Mouse (Mus musculus): Measurements from ENCODE around the gene AC129217.1. TPM values are rescaled to one million over a fixed set of nuclear protein-coding genes. Genes with fewer than 3 reads are reported as not detected.

AC129217.1 gene
- total RNA-seq (2021), result 1 to 10 TPM in 1 of 2 experiments, not detected in 1; 2.3 TPM
- long read RNA-seq, experiment 1, partial matches to known transcripts, result 0 of 35 reads
- long read RNA-seq, experiment 1, other reads (novel, unspliced or antisense), result 35 of 35 reads
- long read RNA-seq, experiment 2, result 0 reads

DNA sequence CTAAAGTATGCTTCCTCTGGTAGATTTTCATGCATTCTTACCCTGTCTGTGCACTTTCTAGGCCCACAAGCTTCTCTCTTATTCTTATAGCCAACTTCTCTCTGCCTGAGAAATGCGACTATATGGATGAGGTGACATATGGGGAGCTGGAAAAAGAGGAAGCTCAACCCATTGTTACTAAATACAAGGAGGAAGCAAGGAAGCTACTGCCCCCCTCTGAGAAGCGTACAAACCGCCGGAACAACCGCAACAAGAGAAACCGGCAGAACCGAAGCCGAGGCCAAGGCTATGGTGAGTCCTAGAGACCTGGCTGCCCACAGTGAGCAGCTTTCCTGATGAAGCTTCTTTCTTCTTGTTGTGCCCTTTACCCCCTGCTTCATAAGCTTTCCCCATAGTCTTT is at the start of gene AC129217.1:
Gene AC129217.1, plus strand, starts transcription at position 114 of the 400 bp plus-strand sequence.
- DNase-seq (ENCODE audit: low spot score in 2 of 2), result no peak

DNA sequence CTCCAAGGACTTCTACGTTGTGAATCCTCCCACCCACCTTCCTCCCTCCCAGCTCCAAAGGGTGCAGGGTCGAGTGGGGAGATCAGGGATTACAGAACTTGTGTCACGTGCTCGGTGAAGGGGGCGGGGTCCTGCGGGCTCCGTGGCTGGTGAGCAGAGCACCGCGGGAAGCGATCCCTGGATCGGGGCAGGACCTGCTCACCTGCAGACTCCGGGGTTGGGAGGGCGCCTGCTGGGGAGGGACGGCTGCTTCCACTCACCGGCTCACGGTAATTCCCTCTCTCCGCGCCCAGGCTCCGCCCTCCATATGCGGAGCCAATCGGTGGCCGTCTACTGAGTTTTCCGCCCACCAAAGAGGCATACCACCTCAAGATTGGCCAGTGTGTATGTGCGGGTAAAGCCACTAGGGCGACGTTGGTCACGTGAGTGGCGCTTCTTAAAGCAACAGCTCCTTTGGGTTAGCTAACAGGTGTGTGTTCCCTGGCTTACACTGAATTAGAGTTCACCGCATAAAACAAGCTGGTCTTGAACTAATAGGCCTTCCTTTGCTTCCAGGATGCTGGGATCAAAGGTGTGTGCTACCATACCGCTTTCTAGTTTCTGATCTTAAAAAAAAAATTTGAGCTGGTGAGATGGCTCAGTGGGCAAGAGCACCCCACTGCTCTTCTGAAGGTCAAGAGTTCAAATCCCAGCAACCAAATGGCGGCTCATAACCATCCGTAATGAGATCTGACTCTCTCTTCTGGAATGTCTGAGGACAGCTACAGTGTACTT is 43.4 kb upstream of the AC129217.1 start, which contains the start of gene Taf6l:
Gene Taf6l, minus strand, starts transcription at position 410 of the 774 bp plus-strand sequence.
- DNase-seq (ENCODE audit: low spot score in 2 of 2), result peak; percentile 88 to 92

DNA sequence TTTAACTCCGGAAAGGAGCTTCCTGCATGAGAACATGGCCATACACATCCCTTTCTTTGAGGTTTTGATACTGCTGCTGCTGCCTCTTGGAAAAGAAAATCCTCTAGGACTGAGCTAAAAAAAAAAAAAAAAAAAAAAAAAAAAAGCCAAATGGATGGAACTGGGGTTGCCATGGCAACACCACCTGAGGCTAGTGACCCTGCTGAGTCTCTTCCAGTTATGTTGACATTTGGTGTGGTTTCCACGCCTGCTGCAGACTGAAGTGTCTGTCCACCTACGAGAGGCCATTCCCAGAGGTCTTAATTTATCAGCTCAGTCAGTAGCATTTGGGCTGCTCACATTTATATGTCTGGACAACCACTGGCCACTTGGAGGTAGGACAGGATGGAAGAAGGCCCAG is 41.1 kb upstream of the AC129217.1 start:
- no peak for DNase-seq (ENCODE audit: low spot score in 2 of 2)

DNA sequence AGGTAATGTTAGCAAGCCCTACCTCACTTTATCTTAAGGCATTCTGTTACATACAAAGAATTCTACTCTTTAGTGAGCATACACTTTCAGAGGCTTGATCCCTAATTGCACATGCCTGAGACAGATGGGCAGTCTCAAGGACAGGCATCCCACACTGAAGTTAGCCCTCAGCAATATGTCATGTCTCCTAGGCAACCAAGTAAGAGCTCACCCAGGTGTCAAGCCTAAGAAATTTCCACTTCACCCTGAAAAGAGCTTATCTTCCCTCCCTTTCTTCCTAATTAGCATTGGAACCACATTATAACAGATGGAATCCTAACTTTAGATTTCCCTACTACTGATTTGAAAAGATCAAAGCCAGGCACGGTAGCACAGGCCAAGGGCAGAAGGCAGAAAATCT is 40.4 kb upstream of the AC129217.1 start:
- DNase-seq (ENCODE audit: low spot score in 2 of 2), result no peak

DNA sequence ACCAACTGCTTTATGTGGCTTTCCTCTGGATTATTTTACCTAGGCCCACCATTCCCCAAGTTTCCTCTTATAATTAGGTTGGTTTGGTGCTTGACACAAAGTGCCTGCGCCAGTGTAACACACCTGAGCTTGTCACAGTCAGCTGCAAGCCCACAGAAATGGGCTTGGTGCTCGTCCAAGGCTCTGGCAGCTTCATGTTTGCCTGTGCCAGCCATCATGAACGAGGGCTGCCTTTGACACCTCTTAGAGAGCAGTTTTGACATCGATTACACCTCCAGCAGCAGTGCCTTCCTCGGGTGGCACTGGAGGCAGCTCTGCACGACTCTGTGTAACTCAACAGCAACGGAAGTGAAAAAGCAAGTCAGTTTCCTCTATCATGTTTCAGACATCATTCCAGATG is 39.4 kb upstream of the AC129217.1 start:
- peak in 1 of 2 experiments; percentile 33 for DNase-seq (ENCODE audit: low spot score in 2 of 2)

DNA sequence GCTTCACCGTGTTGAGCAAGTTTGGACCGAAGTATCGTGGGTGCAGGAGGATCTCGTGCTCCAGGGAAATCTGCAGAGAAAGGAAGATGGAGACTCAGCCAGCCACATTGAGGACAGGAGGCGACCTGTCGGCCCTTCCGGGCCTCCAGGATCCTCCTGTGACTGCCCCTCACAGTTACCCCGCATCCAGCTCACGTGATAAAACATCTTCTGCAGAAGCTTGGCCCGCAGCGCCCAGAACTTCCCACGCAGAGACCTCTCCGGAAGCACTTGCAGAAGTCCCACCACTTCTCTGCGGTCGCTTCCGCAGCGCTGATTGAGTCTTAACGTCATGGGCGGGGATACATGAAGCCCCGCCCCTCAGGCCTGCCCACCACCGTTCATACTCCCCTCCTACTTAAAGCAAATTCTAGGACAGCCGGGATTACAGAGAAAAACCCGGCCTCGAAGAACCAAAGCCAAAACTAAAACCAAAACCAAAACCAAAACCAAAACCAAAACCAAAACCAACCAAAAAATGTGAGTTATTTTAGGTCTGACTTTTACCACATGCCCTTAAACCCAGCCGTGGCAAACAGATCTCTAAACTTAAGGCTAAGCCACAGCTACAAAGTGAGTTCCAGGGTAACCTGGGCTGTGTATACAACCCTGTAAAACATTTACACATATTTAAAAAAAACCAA is 31.2 kb upstream of the AC129217.1 start, which contains the start of gene Polr2g:
Gene Polr2g, minus strand, starts transcription at position 314 of the 683 bp plus-strand sequence.
- peak; percentile 84 to 89 for DNase-seq (ENCODE audit: low spot score in 2 of 2)

DNA sequence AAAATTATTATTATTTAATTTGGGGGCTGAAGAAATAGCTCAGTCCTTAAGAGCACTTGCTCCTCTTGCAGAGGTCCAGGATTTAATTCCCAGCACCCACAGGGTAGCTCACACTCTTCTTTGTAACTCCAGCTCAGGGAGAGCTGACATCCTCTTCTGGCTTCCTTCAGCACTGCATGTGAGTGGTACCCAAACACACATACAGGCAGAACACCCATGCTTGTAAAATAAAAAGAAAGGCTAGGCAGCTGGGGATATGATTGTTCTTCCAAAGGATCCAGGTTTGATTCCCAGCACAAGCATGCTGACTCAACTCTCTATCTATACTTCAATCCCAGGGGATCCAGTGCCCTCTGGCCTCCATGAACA is 30.6 kb upstream of the AC129217.1 start:
- no peak for DNase-seq (ENCODE audit: low spot score in 2 of 2)

DNA sequence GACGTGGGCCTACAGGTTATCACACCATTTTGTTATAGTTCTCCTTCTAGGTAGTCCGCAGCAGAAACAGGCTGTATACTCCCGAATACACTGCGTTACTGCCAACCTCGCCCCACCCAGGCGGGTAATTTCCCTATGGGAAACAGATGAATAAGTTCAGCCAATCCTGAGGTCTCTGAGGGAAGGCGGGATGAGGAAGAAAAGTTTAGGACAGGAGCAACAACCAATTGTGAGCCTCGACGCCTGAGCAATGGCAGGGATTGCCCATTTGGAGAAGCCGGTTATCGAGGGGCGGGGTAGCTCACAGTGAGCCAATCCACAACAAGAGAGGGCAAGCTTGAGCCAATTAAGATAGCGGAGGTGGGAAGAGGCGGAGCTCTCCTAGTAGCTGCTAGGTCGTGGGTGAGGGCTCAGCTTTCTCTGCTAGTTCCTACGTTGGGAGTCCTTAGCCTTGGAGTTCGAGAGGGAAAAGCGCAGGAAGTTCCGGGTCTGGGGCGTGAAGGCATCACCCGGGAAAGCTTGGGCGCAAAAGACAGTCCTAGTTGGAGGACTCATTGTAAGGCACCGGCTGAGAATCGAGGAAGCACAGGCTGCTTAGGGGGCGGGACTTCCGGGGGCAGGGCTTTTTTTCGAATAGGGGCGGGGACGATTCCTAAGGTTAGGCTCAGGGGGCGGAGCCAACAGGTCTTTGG is 27.3 kb upstream of the AC129217.1 start, which contains the start of gene Zbtb3:
Gene Zbtb3, plus strand, starts transcription at position 426 of the 692 bp plus-strand sequence.
- DNase-seq (ENCODE audit: low spot score in 2 of 2), result peak; percentile 89 to 95

DNA sequence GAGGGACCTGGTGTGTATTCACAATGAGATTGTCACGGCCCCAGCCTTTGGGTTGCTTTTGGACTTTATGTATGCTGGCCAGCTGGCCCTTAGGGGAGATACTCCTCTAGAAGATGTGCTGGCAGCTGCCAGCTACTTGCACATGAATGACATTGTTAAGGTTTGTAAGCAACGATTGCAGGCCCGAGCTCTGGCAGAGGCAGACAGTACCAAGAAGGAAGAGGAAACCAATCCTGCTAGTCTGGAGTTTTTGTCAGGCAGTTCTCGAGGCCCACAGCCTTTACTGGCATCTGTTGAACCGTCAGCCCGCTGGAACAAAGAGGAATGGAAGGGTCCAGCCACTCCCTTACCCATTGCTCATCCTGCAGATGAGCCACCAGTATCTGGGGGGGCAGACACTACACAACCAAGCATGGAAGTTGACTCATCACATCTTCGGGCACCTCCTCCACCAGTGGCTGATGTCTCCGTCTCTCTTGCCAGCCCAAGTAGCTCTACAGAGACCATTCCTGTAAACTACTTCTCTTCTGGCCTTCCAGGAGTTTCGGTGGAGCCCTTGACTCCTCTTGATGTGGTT is 26.3 kb upstream of the AC129217.1 start:
- no peak for DNase-seq (ENCODE audit: low spot score in 2 of 2)

DNA sequence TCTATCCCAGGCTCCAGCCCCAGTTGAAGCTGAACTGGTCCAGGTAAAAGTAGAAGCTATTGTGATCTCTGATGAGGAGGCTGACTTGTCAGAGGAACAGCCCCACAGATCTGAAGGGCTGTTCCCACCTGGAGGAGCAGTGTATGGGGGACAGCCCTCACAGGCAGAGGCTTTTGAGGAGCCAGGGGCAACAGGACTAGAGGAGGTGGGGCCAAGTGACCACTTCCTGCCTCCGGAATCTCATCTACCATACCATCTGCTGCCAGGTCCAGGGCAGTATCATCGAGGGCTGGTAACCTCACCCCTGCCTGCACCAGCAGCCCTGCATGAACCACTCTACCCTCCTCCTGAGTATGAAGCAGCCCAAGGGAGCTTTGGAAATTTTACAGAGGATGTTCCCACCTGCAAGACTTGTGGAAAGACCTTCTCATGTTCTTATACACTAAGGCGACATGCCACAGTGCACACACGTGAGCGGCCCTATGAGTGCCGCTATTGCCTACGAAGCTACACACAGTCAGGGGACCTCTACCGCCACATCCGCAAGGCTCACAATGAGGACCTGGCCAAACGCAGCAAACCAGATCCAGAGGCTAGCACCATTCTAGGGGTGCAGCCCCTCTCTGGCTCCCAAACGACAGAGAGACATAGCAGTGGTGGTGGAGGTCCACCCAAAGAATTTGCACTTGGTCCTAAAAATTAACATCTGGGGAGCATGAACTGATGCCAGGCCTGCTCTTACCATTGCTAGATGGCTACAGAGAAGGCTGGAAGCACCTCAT is 25.5 kb upstream of the AC129217.1 start:
- DNase-seq (ENCODE audit: low spot score in 2 of 2), result no peak

DNA sequence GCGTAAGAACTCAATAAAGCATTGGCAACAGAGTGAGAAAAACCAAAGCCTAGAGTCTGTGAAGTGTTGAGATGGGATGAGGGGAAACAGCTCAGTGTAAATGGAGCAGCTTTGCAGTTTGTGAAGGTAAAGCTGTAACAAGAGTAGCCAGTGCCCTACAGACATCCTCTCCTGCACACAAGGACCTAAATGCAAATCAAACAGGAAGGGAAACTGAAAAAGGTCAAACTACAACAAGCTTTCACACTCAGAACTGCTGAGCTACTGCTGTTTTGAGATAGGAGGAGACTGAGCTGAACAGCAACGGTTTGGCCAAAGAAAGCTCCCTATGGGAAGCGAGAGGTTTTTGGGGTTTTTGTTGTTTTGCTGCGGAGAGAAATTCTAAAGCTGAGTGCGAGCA is 22.8 kb upstream of the AC129217.1 start:
- no peak for DNase-seq (ENCODE audit: low spot score in 2 of 2)

DNA sequence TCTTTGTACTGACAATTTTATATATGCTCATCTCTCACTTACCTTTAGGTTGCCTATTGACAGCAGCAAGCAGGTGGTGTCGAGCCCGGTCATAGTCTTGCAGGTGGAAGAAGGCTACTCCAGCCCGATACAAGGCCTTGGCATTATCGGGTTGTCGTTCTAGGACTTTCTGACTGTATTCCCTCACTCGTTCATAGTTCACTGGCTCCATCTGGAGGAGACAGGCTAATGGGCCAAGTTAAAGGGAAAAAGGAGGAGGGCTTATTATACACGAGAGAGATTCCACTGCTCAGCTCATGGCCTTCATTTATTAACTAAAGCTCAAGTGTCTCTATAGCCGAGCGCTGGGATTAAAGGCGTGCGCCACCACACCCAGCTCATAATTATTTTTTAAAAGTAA is 13.8 kb upstream of the AC129217.1 start:
- no peak for DNase-seq (ENCODE audit: low spot score in 2 of 2)

DNA sequence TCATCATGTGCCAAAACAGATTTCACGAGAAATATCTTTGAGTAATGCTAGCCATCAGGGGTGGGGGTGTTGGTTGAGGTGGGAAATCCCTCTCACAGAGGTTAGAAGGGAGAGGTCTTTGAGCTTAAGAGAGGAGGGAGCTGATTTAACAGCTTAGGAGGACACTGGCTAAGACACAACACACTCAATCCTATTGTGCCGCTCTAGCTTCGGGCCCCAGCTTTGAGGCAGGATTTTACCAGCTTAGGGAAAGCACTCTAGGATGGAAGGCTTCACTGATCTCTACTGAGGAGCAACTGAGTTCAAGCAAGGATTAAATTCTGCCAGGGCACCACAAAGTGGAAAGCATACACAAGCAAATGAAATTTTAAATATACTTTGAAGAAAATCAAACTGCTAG is 12.6 kb upstream of the AC129217.1 start:
- no peak for DNase-seq (ENCODE audit: low spot score in 2 of 2)

DNA sequence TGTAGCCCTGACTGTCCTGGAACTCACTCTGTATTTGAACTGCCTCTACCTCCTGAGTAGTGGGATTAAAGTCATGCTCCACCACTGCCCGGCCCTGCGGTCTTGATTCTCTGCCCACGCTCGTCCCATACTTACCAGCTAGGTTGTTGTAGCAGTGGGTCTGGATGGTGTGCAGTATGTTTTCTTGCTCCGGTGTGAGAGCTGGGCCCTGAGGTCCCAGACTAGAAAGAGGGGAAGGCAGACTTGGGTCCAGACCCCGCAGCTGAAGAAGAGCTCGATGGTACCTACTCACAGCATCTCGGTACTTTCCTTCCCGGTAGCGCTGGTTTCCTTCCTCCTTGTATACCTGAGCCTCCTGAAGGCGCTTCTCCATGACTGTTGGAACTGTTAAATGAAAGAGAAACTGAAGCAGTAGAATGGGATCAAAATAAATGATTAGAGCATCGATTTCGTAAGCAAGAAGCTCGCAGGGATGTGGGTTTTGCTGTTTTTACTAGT is 11.2 kb upstream of the AC129217.1 start:
- DNase-seq (ENCODE audit: low spot score in 2 of 2), result no peak

DNA sequence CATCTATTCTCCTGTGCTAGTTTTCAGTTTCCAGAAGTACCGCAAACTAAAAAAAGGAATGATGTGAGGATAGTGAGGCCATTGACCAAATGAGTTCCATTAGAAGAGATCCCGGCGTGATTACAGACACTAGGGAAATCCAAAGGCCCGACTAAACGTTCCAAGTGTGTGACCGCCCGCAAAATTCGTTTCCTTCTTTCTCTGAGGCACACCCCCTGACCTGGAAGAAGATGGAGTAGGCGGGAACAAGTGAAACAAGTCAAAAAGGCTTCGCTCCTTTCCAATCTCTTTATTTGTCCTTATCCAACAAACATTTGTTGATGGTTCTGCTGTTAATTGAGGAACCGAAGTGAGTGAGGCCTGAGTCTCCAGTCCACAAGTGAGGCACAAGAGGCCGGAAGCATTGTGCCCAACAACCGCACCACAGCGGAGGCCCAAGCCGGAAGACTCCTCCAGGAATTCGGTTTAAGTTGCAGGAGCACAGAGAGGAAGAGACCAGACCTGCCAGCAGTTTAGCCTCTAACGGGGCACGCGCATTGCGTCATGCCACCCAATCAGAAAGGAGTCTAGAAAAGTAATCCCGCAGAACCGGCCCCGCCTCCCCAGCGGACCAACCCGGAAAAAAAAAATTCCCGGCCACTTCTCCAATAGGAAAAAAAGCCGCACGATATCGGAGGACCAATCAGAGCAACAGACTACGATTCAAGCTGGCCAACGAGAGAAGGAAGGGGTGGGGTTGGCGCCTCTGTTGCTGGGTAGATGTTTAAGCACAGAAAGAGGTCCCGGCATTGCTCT is 10.6 kb upstream of the AC129217.1 start, which contains the start of gene Ttc9c:
Gene Ttc9c, minus strand, starts transcription at position 533 of the 795 bp plus-strand sequence.
- DNase-seq (ENCODE audit: low spot score in 2 of 2), result peak; percentile 94 to 98

DNA sequence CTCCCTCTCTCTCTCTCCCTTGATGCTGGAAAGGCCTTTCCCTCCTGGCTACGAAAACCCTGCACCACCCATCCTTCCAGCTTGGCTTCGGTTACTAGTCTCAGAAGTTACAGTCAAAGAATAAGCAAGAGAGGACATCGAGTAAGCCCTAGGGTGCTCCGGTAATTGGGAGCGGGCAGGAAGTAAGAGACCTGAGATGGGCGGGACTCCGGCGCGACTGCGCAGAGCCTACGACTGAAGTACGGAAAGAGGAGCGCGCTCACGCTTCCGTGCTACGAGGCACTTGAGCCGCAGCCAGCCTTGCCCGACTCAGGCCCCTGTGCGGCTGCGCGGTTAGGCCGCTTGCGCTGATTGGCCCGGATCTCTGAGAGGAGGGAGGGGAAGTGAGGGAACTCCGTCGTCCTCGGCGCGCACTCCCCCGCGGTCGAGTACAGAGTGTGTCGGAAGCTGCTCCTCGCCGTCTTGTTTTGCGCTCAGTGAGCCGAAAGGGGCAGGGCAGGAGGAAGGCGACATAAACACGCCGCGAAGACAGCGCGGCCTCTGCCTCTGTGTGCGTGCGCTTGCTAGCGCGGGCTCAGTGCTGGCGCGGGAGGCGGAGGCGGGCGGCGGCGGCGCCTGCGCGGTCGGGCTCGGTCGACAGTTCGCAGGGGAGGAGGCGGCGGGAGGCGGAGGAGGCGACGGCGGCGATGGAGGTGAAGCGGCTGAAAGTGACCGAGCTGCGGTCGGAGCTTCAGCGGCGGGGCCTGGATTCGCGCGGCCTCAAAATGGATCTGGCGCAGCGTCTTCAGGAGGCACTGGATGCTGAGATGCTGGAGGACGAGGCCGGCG is 9.8 kb upstream of the AC129217.1 start, which contains the start of gene Hnrnpul2:
Gene Hnrnpul2, plus strand, starts transcription at position 415 of the 828 bp plus-strand sequence.
- peak; percentile 98 for DNase-seq (ENCODE audit: low spot score in 2 of 2)

DNA sequence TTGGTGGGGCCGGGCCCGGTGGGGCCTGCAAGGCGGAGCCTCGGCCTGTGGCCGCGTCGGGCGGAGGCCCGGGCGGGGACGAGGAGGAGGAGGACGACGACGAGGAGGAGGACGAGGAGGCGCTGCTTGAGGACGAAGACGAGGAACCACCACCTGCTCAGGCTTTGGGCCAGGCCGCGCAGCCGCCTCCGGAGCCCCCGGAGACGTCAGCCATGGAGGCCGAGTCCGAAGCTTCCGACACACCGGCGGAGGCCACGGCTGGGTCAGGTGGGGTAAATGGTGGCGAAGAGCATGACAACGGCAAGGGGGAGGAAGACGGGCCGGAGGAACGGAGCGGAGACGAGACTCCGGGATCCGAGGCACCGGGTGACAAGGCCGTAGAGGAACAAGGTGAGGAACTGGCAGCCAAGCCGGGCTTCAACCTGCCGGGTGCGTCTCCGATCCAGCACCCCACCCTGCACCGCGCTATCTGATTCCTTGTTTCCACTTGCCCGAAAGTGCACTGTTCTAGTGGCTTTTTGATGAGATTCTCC is 9.1 kb upstream of the AC129217.1 start:
- DNase-seq (ENCODE audit: low spot score in 2 of 2), result peak in 1 of 2 experiments; percentile 26

DNA sequence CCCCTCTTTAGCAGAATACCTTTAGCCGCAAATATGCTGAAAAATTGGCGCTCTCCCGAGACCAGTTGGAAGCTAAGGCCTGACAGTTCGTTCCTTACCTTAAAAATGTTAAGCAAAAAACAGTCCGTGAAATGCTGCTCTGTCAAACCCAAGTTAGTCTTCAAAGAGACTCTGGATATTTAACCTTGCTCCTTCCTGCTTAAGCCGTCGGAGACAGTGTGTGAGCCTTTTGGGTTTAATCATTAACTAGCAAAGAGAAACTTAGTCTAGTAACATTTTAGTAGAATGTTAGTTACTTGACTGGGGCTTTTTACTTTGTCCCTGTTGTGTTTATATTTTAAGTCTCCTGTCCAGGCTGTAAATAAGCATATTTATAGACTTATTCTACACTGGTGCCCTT is 8.4 kb upstream of the AC129217.1 start:
- no peak for DNase-seq (ENCODE audit: low spot score in 2 of 2)

Data from left cerebral cortex, adult 18-20 months (tissue).